Mouse (Mus musculus) cerebellum, adult 2 months (tissue): ENCODE data around the gene Fam185a. TPM values are rescaled to one million over a fixed set of nuclear protein-coding genes. Genes with fewer than 3 reads are reported as not detected.

Source experiments
- DNase-seq, 2 experiments: peaks; one replicate each; pipeline ENCODE4 v3.0.0; 2021
- H3K27ac ChIP-seq: fragments of 200-500 bp; 2 replicates; pipeline ENCODE4 v1.5.1; 2012; ENCODE audit warnings: low read length, control low read depth, inconsistent platforms; ENCODE audit not compliant: insufficient read depth
- H3K27me3 ChIP-seq: fragments of 200-500 bp; 2 replicates; pipeline ENCODE4 v1.6.1; 2012; ENCODE audit warnings: inconsistent platforms, mild to moderate bottlenecking, low read length, moderate library complexity; ENCODE audit not compliant: control insufficient read depth, insufficient read depth
- H3K4me1 ChIP-seq: fragments of 200-500 bp; 2 replicates; pipeline ENCODE4 v1.6.1; 2011; ENCODE audit warnings: low read length; ENCODE audit not compliant: control insufficient read depth, insufficient read depth
- H3K4me3 ChIP-seq: fragments of 200-500 bp; replicated peaks from 2 replicates; pipeline ENCODE3; 2011; ENCODE audit warnings: mild to moderate bottlenecking, low read depth, low read length, control low read depth; ENCODE audit not compliant: insufficient read depth
- CTCF ChIP-seq: fragments of 200-500 bp; IDR thresholded peaks from 2 replicates; pipeline ENCODE4 v1.5.1; 2011; ENCODE audit warnings: low read depth, mild to moderate bottlenecking, control low read depth, low read length, moderate library complexity, borderline replicate concordance; ENCODE audit not compliant: insufficient read depth
- POLR2A ChIP-seq: fragments of 200-500 bp; IDR thresholded peaks from 2 replicates; pipeline ENCODE4 v1.6.1; 2011; ENCODE audit warnings: low read length, control low read depth, borderline replicate concordance; ENCODE audit not compliant: insufficient read depth
- WGBS: fragments of 180-500 bp; shearing (Covaris S2); methylation state at CpG from one replicate; pipeline ENCODE4 v1.1.7; 2018; 5-methylcytosine and 5-hydroxymethylcytosine counted together
- polyA plus RNA-seq: library from polyadenylated mRNA; depleted of rRNA; stranded (reverse); fragments of >200 nt; gene quantifications from 2 replicates; pipeline ENCODE4 v1.2.3, GENCODE M21; 2012

The Fam185a gene
- polyA plus RNA-seq, 1 experiment: 8.0 TPM

- 78% methylated on average over 3 of the region's 3 CpGs for WGBS
- Histone ChIP-seq H3K4me3 (no peak overlapping the region), H3K27ac (no peak overlapping the region), H3K27me3 (no peaks in the 10 kb centered on the region), H3K4me1 (peaks cover 1% of the 10 kb centered on the region; the same call in 1 of the 2 replicates)
- TF ChIP-seq POLR2A (no peak), CTCF (no peak)
- no peak for DNase-seq
Observed at GRCm38 (mm10) chr5:21492213-21492612, 67.5 kb downstream of the Fam185a start.

- no peak overlapping the region for H3K4me3 ChIP-seq
- 78% methylated on average over 8 of the region's 8 CpGs for WGBS
- H3K27ac ChIP-seq: no peak overlapping the region
- H3K27me3 ChIP-seq: no peaks in the 10 kb centered on the region
- TF ChIP-seq POLR2A: no peak
- no peak for TF ChIP-seq CTCF
- DNase-seq: no peak
- H3K4me1 ChIP-seq: no peaks in the 10 kb centered on the region
Observed at GRCm38 (mm10) chr5:21493294-21493999, 68.7 kb downstream of the Fam185a start.

GRCm38 (mm10) chr5:21494781-21495180 lies 70.0 kb downstream of the Fam185a start:
- Histone ChIP-seq H3K4me3 (no peak overlapping the region), H3K27me3 (no peaks in the 10 kb centered on the region), H3K4me1 (no peaks in the 10 kb centered on the region), H3K27ac (no peak overlapping the region)
- 80% methylated on average over 3 of the region's 3 CpGs for WGBS
- TF ChIP-seq POLR2A (no peak), CTCF (no peak)
- no peak for DNase-seq

GRCm38 (mm10) chr5:21496321-21496720 lies 71.6 kb downstream of the Fam185a start:
- H3K27me3 ChIP-seq: no peaks in the 10 kb centered on the region
- H3K4me1 ChIP-seq: no peaks in the 10 kb centered on the region
- H3K27ac ChIP-seq: no peak overlapping the region
- no peak for TF ChIP-seq CTCF
- no peak for TF ChIP-seq POLR2A
- WGBS: 18% methylated on average over 6 of the region's 6 CpGs
- DNase-seq: no peak
- no peak overlapping the region for H3K4me3 ChIP-seq

GRCm38 (mm10) chr5:21496881-21497280 lies 72.1 kb downstream of the Fam185a start:
- Histone ChIP-seq H3K27me3 (no peaks in the 10 kb centered on the region), H3K4me1 (no peaks in the 10 kb centered on the region), H3K4me3 (no peak overlapping the region), H3K27ac (no peak overlapping the region)
- no peak for TF ChIP-seq CTCF
- no peak for TF ChIP-seq POLR2A
- WGBS: 16% methylated on average over 3 of the region's 3 CpGs
- no peak for DNase-seq

- no peaks in the 10 kb centered on the region for H3K27me3 ChIP-seq
- no peak for DNase-seq
- no peak for TF ChIP-seq CTCF
- TF ChIP-seq POLR2A: no peak
- H3K4me3 ChIP-seq: no peak overlapping the region
- over 99% methylated on average over 2 of the region's 2 CpGs for WGBS
- H3K27ac ChIP-seq: no peak overlapping the region
- H3K4me1 ChIP-seq: no peaks in the 10 kb centered on the region
Observed at GRCm38 (mm10) chr5:21498490-21498889, 73.7 kb downstream of the Fam185a start.

GRCm38 (mm10) chr5:21498925-21499324 lies 74.2 kb downstream of the Fam185a start:
- H3K4me3 ChIP-seq: no peak overlapping the region
- WGBS: 73% methylated on average over 11 of the region's 11 CpGs

GRCm38 (mm10) chr5:21500133-21500532 lies 75.4 kb downstream of the Fam185a start:
- H3K27ac ChIP-seq: no peak overlapping the region

More at GRCm38 (mm10) chr5:21498925-21499324, 74.2 kb downstream of the Fam185a start:
- no peak for DNase-seq
- H3K27me3 ChIP-seq: no peaks in the 10 kb centered on the region
- no peak overlapping the region for H3K27ac ChIP-seq
- no peak for TF ChIP-seq POLR2A
- TF ChIP-seq CTCF: no peak
- H3K4me1 ChIP-seq: no peaks in the 10 kb centered on the region

More at GRCm38 (mm10) chr5:21500133-21500532, 75.4 kb downstream of the Fam185a start:
- DNase-seq: no peak
- WGBS: 80% methylated on average over 10 of the region's 10 CpGs
- no peaks in the 10 kb centered on the region for H3K4me1 ChIP-seq
- TF ChIP-seq CTCF: no peak
- TF ChIP-seq POLR2A: no peak
- no peaks in the 10 kb centered on the region for H3K27me3 ChIP-seq
- no peak overlapping the region for H3K4me3 ChIP-seq
